Mouse (Mus musculus) layer of hippocampus, postnatal 36 days (tissue): ENCODE data around the gene Fgfr2. TPM values are rescaled to one million over a fixed set of nuclear protein-coding genes. Genes with fewer than 3 reads are reported as not detected.
A peak's percentile ranks its signal among the peaks of the same experiment; 100 is the strongest.

Experiments
- DNase-seq, 2 experiments: peaks; one replicate each; pipeline ENCODE4 v3.0.0; 2022
- total RNA-seq, 2 experiments: library from RNA; stranded (reverse); gene quantifications; 2 replicates each; pipeline ENCODE4 v1.2.3; 2021

The Fgfr2 gene
- total RNA-seq, 2 experiments from 2014 or later: 45.4 to 47.9 TPM

DNA sequence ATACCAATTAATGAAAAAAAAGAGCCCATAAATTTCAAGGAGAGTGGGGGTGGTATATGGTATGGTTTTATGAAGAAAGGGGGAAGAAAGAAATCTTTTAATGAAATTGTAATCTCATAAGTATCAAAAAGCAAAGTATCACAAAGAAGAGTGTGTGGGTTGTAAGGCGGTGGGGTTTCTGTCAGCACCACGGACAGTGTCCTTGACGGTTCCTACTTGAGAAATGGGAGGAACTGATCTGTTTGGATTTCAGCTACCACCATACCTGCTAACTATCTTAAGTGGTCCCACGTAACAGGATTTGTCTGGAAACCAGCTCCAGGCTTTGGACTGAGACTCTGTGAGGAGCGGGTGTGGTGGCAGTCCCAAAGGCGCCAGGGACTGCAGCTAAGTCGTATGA is 1205.8 kb downstream of the Fgfr2 start:
- no peak for DNase-seq

DNA sequence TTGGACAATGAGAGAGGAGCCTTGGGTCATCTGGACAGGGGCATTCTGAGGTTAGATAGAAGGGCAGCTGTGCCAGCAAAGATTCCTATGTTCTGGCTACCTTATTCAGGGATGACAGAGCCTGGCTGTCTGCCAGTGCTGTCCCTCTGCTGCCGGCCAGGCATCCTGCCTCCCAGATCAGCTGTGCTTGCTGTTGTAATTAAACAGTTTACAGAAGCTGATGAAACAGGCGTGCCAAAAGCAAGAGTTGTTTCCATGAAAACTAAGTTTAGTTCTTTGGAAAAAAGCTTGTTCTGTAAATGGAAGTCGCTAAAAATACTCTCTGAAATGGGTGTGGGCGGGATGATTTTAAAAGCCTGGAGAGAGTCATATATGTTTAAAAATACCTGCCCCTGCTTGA is 1213.5 kb downstream of the Fgfr2 start:
- DNase-seq: no peak

DNA sequence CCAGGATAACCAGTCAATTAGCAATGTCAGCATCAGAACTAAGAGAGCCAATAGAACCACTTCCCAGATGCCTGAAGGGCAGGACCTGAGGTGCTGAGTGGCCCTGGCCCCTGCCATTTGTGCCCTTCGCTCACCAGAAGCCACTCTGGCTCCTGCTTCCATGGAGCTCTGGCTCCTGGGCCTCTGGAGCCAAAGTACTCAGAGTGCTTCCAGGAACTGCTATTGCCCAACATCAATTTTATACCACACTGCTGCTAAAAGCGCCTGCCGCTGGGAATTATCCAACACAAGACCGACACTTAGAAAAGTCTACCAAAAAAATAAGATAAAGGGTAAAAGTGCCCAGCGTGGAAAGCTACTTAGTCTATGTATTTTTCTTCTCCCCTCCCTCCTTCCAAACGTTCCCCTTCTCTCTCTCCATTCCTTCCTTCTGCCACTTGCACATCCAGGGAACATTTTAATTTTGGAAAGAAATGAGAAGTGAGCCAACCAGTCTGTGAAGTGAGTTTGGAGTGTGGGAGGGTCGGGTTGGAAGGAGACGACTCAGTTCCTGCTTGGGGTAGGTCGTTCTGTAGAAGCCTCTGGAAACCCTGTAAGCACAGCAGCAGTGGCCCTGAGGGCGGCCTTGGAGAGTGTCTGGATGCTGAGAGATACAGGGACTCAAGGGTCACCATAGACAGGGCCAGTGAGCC is 1216.5 kb downstream of the Fgfr2 start:
- DNase-seq: no peak

GRCm38 (mm10) chr7:131899356-131899755 is 1223.8 kb downstream of the Fgfr2 start:
- peak; percentile 66 to 75 for DNase-seq

DNA sequence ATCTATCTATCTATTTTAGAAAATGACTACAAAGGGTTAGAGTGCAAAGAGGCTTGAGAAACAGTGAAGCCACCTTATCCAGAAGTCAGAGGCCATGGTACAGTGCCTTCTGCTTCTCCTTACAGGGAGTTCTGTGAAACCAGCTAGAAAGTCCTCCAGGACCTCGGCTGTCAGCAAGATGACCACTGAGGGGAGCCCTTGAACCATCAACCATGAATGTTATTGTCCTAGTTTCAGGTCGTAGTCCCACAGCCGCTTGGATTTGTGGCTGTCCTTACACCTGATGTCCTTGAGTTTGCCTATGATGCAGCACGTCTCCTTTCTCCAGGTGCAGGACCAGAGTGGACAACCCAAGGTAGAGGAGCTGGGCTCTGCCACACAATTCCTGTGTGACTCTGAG is 1225.9 kb downstream of the Fgfr2 start:
- DNase-seq: no peak

- DNase-seq: no peak
These were observed 1240.3 kb downstream of the Fgfr2 start for GRCm38 (mm10) chr7:131882824-131883223.

DNA sequence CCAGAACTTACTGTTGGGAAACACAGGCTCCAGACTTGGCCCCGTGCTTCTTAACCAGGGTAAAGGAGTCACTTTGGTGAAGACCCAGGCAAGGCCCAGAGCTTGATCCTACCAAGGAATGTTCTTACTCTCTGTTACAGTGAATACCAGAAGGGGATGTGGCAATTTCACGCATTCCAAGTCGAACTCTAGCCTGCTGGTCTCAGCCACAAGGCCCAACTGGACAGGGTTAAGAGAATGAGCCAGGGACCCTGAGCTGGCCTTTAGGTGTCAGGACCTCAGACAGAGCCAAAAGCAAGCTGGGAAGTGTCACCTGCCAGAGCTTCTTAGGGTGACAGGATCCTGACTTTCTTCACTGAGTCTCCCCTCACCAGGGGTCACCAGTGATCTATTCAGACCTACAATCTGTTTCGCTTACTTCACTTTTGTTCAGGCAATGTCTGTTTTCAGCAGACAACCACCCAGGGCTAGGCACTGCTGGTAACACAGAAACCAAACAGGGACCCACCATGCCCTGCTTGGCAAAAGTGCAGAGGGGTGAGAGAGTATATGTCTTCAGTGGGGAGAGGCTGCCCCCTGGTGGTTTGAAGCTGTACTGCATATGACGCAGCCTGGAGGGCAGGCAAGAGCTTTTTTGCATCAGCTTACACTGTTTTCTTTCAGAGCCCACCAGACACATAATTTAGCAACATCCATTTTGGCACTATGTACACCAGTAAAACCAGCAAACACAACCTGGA is 1241.1 kb downstream of the Fgfr2 start:
- peak; percentile 65 to 78 for DNase-seq

DNA sequence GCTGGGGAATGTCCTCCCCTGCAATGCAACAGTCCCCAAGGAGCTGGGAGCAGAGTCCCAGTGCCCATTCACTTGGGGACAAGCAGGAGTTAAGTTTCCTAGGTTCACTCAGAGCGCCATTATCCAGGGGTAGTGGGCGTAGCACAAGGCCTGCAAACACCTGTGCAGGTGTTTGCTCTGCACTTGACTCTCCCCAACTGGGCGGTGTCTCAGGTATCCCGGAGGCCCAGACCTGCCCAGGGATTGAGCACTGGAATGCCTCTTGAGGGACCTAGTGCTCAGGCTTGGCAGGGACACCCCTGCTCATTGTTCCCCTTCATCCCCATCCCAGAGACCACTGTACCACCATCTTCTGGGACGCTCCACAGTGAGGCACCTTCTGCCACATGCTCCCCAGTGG is 1243.0 kb downstream of the Fgfr2 start:
- DNase-seq: no peak

- DNase-seq: no peak
These were observed 1244.3 kb downstream of the Fgfr2 start for GRCm38 (mm10) chr7:131878846-131879245.

- DNase-seq: no peak
These were observed 1262.0 kb downstream of the Fgfr2 start for GRCm38 (mm10) chr7:131861157-131861556.

DNA sequence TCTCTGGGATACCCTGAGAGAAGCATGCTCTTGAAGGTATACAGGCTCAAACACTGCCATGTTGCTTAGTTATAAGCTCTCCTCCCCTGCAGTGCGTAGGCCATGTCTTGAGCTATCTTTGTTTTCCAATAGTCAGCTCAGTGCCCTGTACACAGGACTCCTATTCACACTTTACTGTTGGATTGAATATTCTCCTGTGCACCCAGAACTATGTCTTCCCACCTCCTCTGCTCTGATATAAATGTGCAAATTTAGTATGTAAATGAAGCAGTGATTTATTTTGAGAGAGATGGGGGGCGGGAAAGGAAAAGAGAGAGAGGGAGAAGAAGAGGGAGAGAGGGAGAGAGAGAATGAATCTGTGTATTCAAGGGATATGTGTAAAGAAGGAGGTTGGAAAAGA is 1267.5 kb downstream of the Fgfr2 start:
- no peak for DNase-seq

DNA sequence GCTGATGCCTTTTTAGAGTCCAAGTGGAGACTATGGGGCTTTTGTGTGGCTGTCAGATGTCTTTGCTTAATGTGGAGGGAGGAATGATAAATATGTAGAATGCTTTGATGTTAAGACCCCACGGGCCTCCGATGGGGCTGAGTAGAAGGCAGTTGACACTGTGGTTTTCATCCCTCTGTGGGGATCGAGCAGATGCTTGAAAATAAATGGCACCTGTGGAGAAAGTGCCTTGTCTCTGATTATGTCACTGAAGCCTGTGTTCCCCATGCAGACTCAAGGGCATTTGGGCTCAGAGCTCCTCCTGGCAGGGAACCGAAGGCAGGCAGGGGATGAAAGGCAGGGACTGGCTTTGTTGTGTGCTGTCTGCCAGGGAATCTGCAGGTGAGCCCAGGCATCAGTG is 1272.6 kb downstream of the Fgfr2 start:
- DNase-seq: no peak

DNA sequence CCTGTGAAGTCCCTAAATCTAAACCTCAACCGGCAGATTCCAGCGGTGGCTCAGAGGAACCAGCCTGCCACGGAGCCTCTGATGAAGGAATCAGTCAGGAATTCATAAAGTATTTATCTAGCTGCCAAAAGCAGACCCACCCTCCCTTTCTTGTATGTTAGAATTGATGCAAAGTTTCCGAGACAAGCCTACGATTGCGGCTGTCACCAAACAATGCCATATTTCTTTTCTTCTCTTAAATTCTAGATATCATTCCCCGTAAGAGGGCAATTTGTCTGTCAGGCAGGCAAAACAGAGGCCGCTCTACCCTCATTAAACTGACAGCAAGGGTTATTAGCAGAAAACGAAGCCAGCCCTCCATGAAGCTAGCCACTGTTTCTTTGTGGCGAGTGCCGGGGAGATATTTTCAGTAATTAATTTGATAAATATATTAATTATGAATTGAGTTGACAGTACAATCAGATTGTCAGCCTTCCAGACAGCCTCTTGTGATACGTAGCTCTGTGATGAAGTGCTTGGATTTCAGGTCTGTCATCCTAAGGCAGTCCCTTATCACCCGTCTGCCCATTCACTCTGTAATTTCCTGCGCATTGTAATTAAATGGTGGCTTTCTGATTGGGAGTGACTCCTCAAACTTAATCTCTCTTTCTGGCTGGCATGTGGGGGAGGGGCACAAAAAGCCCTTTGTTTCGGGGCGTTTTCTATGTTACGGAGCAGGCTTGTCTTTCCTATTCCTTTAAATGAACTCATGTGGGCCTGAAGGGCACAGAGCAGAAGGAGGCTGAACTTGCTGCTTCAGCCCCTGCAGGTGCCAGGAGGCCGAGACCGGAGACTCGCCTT is 1276.9 kb downstream of the Fgfr2 start:
- no peak for DNase-seq

- no peak for DNase-seq
These were observed 1292.9 kb downstream of the Fgfr2 start for GRCm38 (mm10) chr7:131830261-131830660.

DNA sequence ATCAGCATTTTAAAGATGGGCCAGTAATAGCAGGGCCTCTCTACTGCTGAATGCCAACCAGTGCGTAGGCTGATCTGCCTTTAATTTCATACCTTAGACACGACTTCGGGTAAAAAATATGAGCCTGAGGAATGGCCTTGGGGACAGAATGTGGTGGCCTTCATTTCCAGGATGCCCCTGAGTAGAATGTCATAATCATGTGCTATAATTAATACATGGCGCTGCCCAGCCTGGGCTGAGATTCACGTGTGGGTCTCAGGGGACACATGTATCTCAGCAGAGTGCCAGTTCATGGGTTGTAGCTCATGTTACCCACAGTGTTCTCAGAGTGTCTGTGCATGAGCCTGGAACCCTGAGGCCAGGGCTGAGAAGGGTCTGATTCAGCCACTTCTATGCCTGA is 1296.3 kb downstream of the Fgfr2 start:
- DNase-seq: no peak

DNA sequence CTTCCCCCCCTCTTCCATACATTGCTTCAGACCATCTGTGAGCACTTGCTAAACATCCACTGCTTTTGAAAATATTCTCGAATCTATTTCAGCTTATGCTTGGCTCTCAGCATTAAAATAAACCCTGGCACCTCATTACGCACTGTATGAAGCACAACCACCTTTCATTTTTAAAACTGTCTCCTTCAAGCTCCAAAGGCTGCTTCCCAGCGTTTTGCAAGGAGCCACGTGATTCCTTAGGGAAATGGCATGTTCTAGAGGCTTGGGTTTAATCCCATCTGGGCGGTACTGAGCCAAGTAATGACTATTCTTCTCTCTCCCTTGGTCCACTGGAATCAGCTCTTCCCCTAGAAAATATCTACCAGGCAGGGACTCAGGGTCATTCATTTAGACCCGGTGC is 1305.2 kb downstream of the Fgfr2 start:
- no peak for DNase-seq

GRCm38 (mm10) chr7:131816641-131817040 is 1306.5 kb downstream of the Fgfr2 start:
- no peak for DNase-seq

- DNase-seq: no peak
These were observed 1311.0 kb downstream of the Fgfr2 start for GRCm38 (mm10) chr7:131812116-131812515.

DNA sequence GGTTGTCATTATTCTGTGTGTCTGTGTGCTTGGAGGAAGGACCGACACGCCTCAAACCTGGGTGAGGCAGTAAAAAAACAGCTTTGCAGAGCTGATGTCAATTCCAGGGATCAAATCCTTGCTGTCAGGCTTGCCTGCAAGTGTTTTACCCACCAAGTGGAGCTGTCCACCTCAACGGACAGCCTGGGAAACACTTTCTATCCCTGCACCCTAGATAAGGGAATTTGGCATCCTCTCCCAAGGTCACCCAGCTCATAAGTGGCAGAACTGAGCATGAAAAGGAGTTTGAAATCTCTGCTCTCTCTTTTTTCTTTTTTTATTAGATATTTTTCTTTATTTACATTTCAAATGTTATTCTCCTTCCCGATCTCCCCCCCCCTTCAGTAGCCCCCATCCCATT is 1312.2 kb downstream of the Fgfr2 start:
- DNase-seq: no peak

DNA sequence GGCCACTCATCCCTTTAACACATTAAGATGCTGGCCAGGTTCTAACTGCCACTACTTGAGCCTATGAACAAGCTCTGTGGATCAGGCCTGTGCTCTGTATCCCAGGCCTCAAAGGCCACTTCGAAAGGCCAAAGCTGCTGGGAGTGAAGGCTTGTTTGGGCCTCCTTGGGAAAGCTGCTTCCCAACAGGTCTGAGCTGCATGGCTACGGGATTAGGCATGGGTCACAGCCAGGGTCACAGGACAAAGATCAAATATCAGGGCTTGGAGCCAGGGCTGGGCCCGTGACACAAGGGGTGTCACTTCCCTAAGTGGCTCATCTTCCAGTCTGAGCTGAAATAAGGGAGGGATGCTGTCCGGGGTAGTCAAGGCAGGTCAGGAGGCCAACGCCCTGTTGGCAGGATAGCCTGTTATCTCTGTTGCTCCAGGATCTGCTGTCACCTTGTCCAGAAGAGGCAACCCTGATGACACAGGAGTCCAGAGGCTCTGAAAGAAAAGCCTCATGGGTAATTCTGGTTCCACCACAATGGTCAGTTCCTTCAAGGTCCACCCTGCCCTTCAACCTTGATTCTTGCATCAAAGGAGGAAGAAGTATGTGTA is 1313.5 kb downstream of the Fgfr2 start:
- DNase-seq: no peak

GRCm38 (mm10) chr7:131807257-131807656 is 1315.9 kb downstream of the Fgfr2 start:
- DNase-seq: no peak

DNA sequence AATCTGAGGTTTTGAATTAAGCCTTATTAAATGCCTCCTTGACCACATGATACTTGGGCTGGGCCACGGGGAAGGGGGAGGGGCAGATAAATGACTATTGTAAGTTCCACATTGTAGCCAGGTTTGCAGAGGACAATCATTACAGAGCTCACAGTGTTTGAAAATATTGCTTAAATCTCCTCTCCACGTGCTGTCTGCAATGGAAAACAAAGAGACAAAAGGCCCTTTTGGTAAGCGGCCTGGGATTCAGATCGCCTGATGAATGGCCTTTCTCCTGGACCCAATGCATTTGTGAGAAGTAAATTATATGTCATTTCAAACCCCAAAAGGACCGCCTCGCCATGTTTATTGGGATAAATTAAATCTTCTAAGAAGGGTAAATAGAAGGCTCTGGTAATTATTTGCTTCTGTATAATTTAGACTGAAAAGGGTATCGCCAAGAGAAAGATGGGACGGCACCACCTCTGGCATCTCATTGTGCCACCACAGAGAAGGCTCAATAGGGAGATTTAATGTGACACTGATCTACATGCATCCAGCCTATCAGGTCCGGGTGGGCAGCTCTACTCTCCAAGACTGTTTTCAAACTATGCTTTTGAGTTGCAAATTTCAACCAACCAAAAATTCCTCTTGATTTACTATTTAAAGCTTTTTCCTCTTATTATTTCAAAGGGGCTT is 1317.5 kb downstream of the Fgfr2 start:
- DNase-seq: no peak
